Mouse (Mus musculus): ENCODE results near the gene Gab1.

Gab1 gene

DNA sequence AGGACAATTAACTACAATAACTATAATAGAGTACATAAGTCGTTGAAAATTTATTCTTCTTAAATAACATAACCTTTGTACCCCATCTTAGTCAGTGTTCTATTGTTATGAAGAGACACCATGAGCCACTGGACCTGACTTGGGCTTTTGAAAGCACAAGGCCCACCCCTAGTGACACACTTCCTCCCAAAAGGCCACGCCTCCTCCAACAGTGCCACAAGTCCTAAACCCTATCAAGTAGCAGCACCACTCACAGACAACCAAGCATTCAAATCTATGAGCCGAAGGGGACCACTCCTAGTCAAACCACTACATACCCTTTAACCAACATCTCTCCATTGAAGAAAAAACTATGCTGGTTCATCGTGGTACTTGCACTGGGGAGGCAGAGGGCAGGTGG lies 131.2 kb downstream of the Gab1 start:
- DNase-seq (ENCODE audit: low read depth, low spot score), result no peak

DNA sequence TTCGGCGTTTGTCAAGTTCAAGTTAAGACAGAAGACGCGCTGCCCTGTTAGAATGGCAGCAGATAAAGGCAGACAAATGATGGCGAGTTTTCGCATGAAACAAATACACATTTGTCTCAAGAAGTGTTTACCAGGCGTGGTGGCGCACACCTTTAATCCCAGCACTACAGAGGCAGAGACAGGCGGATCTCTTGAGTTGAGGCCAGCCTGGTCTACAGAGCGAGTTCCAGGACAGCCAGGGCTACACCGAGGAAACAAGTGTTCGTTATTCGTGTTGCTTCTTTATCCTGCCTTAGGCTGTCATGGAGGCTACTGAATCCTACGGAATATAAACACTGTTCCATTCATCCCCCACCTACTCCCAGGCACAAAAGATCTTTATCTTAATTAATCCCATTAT lies 140.4 kb downstream of the Gab1 start:
- DNase-seq (ENCODE audit: low read depth, low spot score), result no peak

GRCm38 (mm10) chr8:80739155-80739924 lies 141.0 kb downstream of the Gab1 start, which contains the start of gene Smarca5:
Smarca5 (minus strand) TSS chr8:80739497.
- peak; percentile 79 for DNase-seq (ENCODE audit: low read depth, low spot score)

GRCm38 (mm10) chr8:80738388-80739154 lies 141.7 kb downstream of the Gab1 start:
- peak; percentile 38 for DNase-seq (ENCODE audit: low read depth, low spot score)

DNA sequence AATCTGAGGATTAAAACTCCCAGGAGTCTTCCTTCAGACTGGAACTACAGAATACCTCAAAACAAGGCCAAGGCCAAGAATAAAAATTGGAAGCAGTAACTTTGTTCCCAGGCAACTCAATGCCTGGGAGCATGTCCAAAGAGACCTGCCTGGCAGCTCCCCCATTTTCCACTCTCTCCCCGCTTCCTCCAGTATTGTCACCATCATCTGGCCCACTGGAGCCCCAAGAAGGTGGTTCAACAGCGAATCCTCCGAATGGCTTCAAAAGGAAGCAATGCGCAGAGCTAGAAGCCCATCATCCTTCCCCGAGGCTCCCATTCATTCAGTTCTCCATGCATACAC lies 142.3 kb downstream of the Gab1 start:
- DNase-seq (ENCODE audit: low read depth, low spot score), result no peak

DNA sequence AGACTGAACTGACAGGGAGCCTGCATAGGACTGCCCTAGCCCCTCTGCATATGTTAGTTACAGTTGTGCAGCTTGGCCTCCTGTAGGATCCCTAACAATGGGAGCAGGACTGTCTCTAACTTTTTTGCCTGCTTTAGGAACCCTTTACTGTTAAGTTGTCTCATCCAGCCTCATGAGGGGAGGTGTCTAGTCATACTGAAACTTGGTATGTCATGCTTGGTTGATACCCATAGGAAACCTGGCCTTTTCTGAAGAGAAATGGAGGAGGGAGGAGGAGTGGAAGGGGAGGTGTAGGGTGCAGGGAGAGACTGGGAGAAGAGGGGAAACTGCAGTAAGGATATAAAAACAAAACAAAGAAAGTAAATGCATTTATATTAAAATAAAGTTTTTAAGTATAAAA lies 148.0 kb downstream of the Gab1 start:
- no peak for DNase-seq (ENCODE audit: low read depth, low spot score)

- no peak for DNase-seq (ENCODE audit: low read depth, low spot score)
Observed at GRCm38 (mm10) chr8:80714461-80714860, 165.9 kb downstream of the Gab1 start.
